Mouse (Mus musculus) layer of hippocampus, adult 9-10 months (tissue): ENCODE results near the gene Ptprj.
"Not testable (repeated sequence)": the region's sequence is repeated elsewhere in the genome, so short reads cannot be mapped to it uniquely, and the experiment has no call there.

Source experiments
- DNase-seq: peaks from one replicate; pipeline ENCODE4 v3.0.0; 2022; ENCODE audit warnings: low spot score

Ptprj gene

DNA sequence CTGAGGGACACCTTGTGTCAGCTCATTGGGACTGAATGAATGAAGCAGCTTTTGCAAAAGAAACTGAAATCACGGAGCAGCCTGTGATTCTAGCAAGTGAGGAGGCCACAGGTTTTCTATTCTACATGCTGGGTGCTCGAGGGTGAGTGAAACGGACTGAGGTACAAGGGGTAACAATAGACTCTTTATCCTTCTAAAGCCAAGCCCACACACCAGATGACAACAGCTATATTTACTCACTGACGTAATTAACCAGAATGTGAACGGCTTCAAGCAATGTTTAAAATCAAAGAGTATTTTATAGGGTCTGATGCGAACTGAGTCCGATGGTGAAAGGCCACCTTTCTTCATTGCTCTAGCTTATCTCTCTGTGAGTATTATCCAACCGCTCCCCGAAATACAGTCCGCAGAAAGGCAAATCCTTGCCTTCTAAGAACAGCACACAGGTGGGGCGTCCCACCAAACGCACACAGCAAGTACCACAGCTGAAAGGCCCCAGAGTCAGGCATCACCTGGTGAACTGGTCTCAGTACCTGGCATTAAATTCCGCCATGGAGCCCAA lies 99.6 kb downstream of the Ptprj start:
- no peak for DNase-seq

- DNase-seq: no peak
These were observed 101.9 kb downstream of the Ptprj start for GRCm38 (mm10) chr2:90478531-90478930.

DNA sequence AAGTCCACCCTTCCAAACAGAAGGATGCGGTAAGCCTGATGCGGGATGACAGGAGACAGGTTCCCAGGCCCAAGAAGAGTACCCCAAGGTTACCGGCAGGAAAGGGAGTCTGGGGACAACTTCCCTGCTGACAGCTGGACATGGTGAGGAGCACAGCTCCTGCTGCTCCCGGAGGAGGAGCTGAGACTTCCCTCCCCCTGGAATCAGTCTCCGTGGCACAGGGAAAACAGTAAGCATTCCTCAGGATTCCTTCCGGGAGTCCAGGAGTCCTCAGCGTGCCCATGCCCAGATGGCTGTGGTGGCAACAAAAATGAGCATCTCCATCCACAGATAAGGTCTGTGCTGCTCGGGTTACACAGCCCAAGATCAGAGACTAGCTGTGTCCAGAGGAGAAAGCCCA lies 102.8 kb downstream of the Ptprj start:
- DNase-seq: no peak

GRCm38 (mm10) chr2:90476792-90477191 lies 103.7 kb downstream of the Ptprj start:
- no peak for DNase-seq

DNA sequence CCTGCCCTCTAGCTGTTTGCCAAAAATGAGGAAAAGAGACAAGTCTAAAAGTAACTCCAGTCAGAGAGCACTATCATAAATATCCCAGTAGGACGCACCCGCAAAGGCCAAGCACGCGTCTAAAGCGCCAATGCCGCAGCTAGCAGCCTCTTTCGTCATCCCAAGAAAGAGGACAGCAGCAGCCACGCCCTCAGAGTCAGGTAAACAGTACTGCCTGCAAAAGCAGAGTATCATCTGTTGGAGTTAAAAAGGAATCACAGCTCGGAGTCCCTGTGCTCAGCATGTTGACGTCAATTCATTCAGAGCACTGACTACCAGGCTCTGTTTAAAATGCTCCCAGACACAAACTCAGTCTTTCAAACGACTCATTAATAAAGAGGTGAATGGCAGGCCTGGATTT lies 104.1 kb downstream of the Ptprj start:
- no peak for DNase-seq

DNA sequence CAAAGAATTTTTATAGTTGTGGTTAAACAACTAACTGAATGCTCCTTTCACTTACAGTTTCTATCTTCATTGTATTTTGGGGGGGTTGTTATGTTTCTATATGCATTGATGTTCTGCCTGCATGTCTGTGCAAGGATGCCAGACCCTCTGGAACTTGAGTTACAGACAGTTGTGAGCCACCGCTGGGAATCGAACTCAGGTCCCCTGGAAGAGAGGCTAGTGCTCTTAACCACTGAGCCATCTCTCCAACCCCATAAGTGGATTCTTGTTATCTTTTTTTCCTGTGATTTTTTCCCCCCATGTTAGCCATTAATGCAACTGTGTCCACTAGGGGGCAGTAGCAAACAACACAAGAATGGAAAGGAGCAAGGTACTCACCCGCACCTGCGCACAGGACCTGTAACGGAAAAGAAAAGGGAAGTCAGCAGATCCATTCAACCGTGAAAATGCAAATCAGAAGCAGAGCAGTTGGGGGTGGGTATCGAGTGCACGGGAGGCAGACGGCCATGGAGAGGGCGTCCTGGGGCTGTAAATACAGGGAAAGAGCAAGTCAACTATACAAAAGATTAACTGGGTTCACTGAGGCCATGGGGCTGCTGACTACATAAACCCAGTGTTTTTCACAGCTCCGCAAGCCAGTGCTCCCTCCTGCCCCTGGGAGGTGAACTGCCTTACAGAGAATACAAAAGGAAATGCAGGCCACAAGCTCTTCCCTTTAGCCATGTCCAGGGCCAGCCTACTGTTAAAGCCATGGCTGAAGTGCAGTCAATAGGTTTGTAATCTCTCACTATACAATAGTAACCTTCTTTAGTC lies 105.6 kb downstream of the Ptprj start:
- DNase-seq: peak; percentile 82

DNA sequence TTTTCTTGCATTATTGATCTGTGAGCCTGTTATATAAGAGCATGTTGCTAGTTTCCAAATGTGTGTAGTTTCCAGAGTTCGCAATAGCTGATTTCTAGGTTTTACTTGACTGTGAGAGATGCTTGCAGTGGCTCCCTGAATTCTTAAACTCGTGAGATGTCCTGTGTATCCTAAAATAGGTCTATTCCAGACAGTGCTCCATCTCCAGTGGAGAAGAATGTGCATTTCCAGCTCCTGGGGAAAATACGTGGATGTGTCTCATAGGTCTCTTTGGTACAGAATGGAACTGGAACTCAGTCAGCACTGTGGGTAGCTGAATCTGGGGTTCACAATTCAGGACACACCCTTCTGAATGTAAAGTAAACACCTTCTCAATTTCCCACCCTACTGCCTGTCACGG lies 107.7 kb downstream of the Ptprj start:
- no peak for DNase-seq

- no peak for DNase-seq
These were observed 110.3 kb downstream of the Ptprj start for GRCm38 (mm10) chr2:90470122-90470521.

DNA sequence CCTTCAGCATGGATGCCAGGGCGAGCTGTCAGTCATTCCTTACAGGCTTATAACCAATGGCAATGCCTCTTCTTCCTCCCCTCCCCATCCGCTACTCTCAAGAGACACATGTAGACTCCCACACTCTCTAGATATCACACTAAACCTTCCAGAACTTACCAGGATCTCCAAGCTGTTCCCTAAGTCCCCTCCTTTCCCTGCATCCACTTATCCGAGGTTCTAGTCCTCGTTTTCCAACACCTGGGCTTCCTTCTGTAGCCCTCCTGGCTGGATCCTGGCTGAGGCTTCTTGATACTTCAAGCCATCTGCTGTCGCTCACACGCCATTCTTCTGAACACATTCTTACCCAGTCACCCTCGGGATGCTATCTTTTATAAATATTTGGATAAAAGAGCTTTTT lies 114.0 kb downstream of the Ptprj start:
- DNase-seq: no peak

DNA sequence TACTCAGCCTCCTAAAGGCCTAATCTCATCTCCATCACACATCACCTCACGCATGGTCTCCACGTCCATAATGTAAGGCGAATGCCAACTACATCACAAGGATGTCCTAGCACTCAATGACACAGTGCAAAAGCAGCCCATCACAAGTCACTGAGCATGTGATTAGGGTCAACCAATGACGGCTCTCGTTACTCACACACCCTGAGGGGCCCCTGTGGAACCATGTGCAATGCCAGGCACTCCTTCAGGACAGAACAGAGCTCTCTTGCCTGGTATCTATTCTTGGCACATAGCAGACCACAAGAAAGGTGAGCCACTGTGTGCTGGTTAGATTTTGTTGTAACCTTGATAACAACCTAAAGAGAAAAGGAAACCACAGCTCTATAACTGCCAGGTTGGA lies 116.7 kb downstream of the Ptprj start:
- no peak for DNase-seq

GRCm38 (mm10) chr2:90462252-90462651 lies 118.2 kb downstream of the Ptprj start:
- DNase-seq: no peak

DNA sequence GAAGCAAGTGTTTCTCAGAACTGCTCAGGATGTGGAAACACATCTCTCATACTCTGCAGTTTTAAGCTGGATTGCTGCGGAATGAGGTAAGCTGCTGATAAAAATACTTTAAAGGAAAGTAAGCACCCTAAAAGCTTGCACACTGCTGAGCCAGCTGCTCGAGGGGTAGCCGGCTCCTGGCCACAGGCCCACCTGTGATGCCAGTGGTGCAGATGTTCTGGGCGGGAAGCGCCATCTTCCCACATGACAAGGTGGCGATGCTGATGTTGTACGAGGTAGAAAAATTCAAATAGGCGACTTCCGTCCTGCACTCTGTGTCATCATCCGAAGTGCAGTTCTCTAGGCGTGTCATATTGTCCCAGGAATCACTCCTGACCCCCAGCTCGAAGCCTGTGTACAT lies 122.5 kb downstream of the Ptprj start:
- DNase-seq: no peak

- DNase-seq: no peak
These were observed 128.1 kb downstream of the Ptprj start for GRCm38 (mm10) chr2:90452380-90452779.

DNA sequence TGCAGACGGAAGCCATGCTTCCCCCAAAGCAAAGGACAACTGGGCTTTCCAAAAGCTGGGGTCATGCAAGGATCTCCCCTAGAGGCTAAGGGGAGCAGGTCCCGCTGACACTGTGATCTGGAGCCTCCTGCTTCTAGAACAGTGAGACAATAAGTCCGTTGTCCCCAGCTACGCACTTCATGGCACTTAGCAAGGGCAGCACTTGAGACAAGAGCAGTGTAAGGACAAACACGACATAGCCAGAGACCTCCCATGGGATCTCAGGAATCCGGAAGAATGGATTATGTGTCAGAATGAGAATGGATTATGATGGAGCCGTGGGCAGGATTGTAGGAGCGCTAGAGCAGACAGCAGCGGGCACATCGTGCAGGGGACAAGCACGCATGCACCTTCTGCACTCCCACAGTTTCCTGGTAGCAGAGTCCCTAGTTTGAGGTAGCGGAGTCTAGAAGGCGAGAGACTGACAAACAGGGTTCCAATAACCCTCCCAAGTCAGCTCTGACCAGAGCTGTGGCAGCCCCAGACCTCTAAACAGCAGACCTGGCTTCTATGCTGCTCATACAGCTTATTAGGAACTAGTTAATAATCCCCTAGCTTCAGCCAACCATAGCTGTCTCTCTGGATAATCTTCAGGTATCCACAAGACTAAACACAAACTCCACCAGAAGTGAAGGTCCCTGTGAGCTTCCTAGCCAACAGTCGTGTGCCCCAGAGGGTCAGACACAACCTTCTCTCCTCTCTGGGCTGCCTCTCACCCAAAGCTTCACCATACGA lies 131.3 kb downstream of the Ptprj start:
- no peak for DNase-seq

DNA sequence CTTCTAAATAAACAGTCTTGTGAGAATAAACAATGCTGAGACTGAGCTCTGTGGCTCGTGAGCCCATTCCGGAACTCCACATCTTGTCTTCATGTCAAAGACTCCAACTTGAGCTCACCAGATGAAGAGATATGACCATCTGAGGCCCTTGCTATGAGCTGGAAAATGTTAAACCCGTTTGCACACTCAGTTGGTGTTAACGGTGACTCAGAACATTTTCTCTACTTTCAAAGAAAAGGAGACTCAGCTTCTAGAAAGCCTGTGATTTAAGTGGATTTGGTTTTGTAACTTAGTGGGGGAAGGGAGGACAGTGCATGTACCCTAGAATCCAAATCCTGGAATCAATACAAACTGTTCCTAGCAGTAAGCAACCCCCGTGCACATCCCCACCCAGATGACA lies 136.6 kb downstream of the Ptprj start:
- DNase-seq: no peak

GRCm38 (mm10) chr2:90441811-90442210 lies 138.6 kb downstream of the Ptprj start:
- not testable (repeated sequence) for DNase-seq

DNA sequence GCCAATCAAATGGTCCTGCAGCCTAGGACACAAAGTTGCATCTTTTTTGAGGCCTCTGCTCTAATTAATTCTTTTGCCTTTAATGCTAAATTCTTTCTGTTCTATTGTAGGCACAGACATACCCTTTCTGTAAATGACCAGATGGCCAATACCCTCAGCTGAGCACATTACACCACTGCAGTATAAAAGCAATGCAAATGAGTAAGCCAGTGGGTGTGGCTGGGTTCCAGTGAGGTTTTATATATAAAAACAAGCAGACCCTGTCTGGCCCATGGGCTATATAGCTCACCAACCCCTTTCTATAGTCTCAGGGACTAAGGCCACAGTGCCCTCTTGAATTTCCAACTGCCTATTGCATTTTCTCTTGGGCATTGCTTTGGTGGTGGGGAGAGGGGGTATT lies 140.3 kb downstream of the Ptprj start:
- not testable (repeated sequence) for DNase-seq

DNA sequence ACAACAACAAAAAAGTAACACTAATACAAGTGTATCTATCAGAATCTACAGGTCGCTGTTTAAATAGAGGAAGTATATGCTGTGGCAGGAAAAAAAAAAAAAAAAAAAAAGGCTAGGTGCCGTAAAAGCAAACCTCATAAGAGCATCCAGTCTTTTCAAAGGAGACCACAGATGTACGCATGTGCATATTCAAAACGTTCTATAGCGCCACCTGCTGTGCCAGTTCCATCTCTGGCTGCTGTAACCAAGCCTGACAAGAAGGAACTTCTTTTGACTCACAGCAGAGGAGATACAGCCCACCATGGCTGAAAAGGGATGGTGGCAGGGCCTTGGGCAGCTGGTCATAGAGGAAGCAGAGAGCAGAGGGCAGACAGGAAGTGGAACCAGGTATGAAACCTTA lies 143.0 kb downstream of the Ptprj start:
- DNase-seq: not testable (repeated sequence)

DNA sequence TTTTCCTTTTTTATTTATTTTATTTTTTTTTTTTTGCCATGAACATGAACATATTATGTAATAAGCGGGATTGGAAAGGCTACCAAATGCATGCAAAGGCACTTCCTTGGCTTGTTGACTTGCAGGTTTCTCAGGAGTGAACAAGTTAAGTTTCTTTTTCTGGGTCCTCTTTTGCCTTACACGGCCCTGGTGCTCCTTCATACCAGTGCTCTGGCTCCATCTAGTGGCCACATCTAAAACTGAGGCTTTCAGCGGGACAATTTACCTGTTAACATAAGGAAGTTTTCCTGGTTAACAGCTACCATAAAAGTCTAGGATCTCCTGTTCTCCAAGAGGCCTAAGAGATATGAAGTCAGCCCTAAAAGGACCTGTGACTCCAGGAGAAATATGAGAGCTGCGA lies 150.7 kb downstream of the Ptprj start:
- not testable (repeated sequence) for DNase-seq

- DNase-seq: not testable (repeated sequence)
These were observed 151.3 kb downstream of the Ptprj start for GRCm38 (mm10) chr2:90428988-90429717.

GRCm38 (mm10) chr2:90424937-90425336 lies 155.5 kb downstream of the Ptprj start:
- DNase-seq: not testable (repeated sequence)

DNA sequence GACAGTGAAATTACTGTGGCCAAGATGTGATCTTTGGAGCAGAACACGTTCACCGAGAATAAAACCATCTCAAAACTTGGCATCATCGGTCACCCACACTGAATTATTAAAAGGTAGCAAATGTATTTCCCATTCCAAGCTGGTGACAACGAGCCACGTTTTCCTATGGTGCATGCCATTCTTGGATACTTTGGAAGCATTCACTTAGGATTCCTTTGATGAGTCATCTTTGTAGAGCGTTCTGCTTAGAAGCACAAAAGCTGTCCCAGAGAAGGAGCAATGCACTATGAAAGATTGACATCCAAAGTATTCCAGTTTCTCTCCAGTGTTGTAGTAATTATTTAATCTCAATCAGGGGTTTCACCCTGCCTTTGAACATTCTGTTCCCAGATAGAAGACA lies 158.2 kb downstream of the Ptprj start:
- DNase-seq: not testable (repeated sequence)
